Mouse (Mus musculus): ENCODE measurements around the gene Cdc27. TPM values are rescaled to one million over a fixed set of nuclear protein-coding genes. Genes with fewer than 3 reads are reported as not detected.

Gene Cdc27
- polyA plus RNA-seq, 1 experiment from 2014 or later, result 18.4 TPM

GRCm38 (mm10) chr11:104580606-104581005 lies 30.2 kb upstream of the Cdc27 start:
- ATAC-seq (no peak), DNase-seq (ENCODE audit: low spot score) (no peak)
- Histone ChIP-seq H3K36me3 (ENCODE audit: insufficient read depth, low read length) (no peaks in the 10 kb centered on the region), H3K4me3 (ENCODE audit: low read depth, low read length) (no peak overlapping the region), H3K27ac (ENCODE audit: low read length) (no peak overlapping the region), H3K4me1 (ENCODE audit: insufficient read depth, low read depth, low read length) (no peaks in the 10 kb centered on the region), H3K27me3 (replicated peaks; ENCODE audit: insufficient read depth, low read length) (no peaks in the 10 kb centered on the region), H3K9me3 (ENCODE audit: low read length) (no peaks in the 10 kb centered on the region), H3K4me2 (replicated peaks; ENCODE audit: low read depth, low read length) (no peak overlapping the region), H3K9ac (replicated peaks; ENCODE audit: low read depth) (no peak overlapping the region)
- TF ChIP-seq EP300 (IDR thresholded peaks at IDR 0.05) (no peak), CTCF (IDR thresholded peaks at IDR 0.05) (no peak)
- WGBS, result 74% methylated on average over 5 of the region's 5 CpGs

- H3K36me3 ChIP-seq (ENCODE audit: insufficient read depth, low read length), result no peaks in the 10 kb centered on the region
- H3K4me3 ChIP-seq (ENCODE audit: low read depth, low read length), result no peak overlapping the region
- H3K9me3 ChIP-seq (ENCODE audit: low read length), result no peaks in the 10 kb centered on the region
- H3K27me3 ChIP-seq (replicated peaks; ENCODE audit: insufficient read depth, low read length), result no peaks in the 10 kb centered on the region
- TF ChIP-seq CTCF (IDR thresholded peaks at IDR 0.05) (no peak), EP300 (IDR thresholded peaks at IDR 0.05) (no peak)
- H3K27ac ChIP-seq (ENCODE audit: low read length), result no peak overlapping the region
- ATAC-seq, result peak; percentile 61; the same call in 1 of the 2 replicates
- DNase-seq (ENCODE audit: low spot score), result peak; percentile 49
- no peak overlapping the region for H3K9ac ChIP-seq (replicated peaks; ENCODE audit: low read depth)
- WGBS, result 38% methylated on average over 6 of the region's 6 CpGs
- H3K4me1 ChIP-seq (ENCODE audit: insufficient read depth, low read depth, low read length), result no peaks in the 10 kb centered on the region
- H3K4me2 ChIP-seq (replicated peaks; ENCODE audit: low read depth, low read length), result no peak overlapping the region
Measured at GRCm38 (mm10) chr11:104580091-104580490, 29.7 kb upstream of the Cdc27 start.

GRCm38 (mm10) chr11:104579575-104579974 lies 29.2 kb upstream of the Cdc27 start:
- H3K4me1 ChIP-seq (ENCODE audit: insufficient read depth, low read depth, low read length), result no peaks in the 10 kb centered on the region
- no peak overlapping the region for H3K4me2 ChIP-seq (replicated peaks; ENCODE audit: low read depth, low read length)
- H3K9me3 ChIP-seq (ENCODE audit: low read length), result no peaks in the 10 kb centered on the region
- H3K4me3 ChIP-seq (ENCODE audit: low read depth, low read length), result no peak overlapping the region
- ATAC-seq, result no peak
- H3K27me3 ChIP-seq (replicated peaks; ENCODE audit: insufficient read depth, low read length), result no peaks in the 10 kb centered on the region
- H3K27ac ChIP-seq (ENCODE audit: low read length), result no peak overlapping the region
- no peaks in the 10 kb centered on the region for H3K36me3 ChIP-seq (ENCODE audit: insufficient read depth, low read length)
- DNase-seq (ENCODE audit: low spot score), result no peak
- 92% methylated on average over 8 of the region's 8 CpGs for WGBS
- H3K9ac ChIP-seq (replicated peaks; ENCODE audit: low read depth), result no peak overlapping the region
- TF ChIP-seq EP300 (IDR thresholded peaks at IDR 0.05) (no peak), CTCF (IDR thresholded peaks at IDR 0.05) (no peak)

- H3K9me3 ChIP-seq (ENCODE audit: low read length), result no peaks in the 10 kb centered on the region
- 74% methylated on average over 9 of the region's 9 CpGs for WGBS
- DNase-seq (ENCODE audit: low spot score) (no peak), ATAC-seq (no peak)
- no peak overlapping the region for H3K9ac ChIP-seq (replicated peaks; ENCODE audit: low read depth)
- H3K27me3 ChIP-seq (replicated peaks; ENCODE audit: insufficient read depth, low read length), result no peaks in the 10 kb centered on the region
- no peak overlapping the region for H3K27ac ChIP-seq (ENCODE audit: low read length)
- no peaks in the 10 kb centered on the region for H3K36me3 ChIP-seq (ENCODE audit: insufficient read depth, low read length)
- no peaks in the 10 kb centered on the region for H3K4me1 ChIP-seq (ENCODE audit: insufficient read depth, low read depth, low read length)
- no peak overlapping the region for H3K4me3 ChIP-seq (ENCODE audit: low read depth, low read length)
- TF ChIP-seq EP300 (IDR thresholded peaks at IDR 0.05) (no peak), CTCF (IDR thresholded peaks at IDR 0.05) (no peak)
- H3K4me2 ChIP-seq (replicated peaks; ENCODE audit: low read depth, low read length), result no peak overlapping the region
Measured at GRCm38 (mm10) chr11:104579084-104579483, 28.7 kb upstream of the Cdc27 start.

- no peak for TF ChIP-seq CTCF (IDR thresholded peaks at IDR 0.05)
- 11% methylated on average over 5 of the region's 5 CpGs for WGBS
- Histone ChIP-seq H3K27ac (ENCODE audit: low read length) (no peak overlapping the region), H3K27me3 (replicated peaks; ENCODE audit: insufficient read depth, low read length) (no peaks in the 10 kb centered on the region), H3K4me3 (ENCODE audit: low read depth, low read length) (no peak overlapping the region), H3K4me1 (ENCODE audit: insufficient read depth, low read depth, low read length) (no peaks in the 10 kb centered on the region), H3K9ac (replicated peaks; ENCODE audit: low read depth) (no peak overlapping the region), H3K36me3 (ENCODE audit: insufficient read depth, low read length) (no peaks in the 10 kb centered on the region), H3K9me3 (ENCODE audit: low read length) (no peaks in the 10 kb centered on the region), H3K4me2 (replicated peaks; ENCODE audit: low read depth, low read length) (no peak overlapping the region)
- peak; percentile 51; the same call in 1 of the 2 replicates for ATAC-seq
- no peak for DNase-seq (ENCODE audit: low spot score)
Measured at GRCm38 (mm10) chr11:104578074-104578473, 27.7 kb upstream of the Cdc27 start.

- WGBS, result 53% methylated on average over 10 of the region's 10 CpGs
- ATAC-seq (no peak), DNase-seq (ENCODE audit: low spot score) (no peak)
- Histone ChIP-seq H3K9me3 (ENCODE audit: low read length) (no peaks in the 10 kb centered on the region), H3K4me2 (replicated peaks; ENCODE audit: low read depth, low read length) (no peak overlapping the region), H3K4me3 (ENCODE audit: low read depth, low read length) (no peak overlapping the region), H3K27ac (ENCODE audit: low read length) (no peak overlapping the region), H3K4me1 (ENCODE audit: insufficient read depth, low read depth, low read length) (no peaks in the 10 kb centered on the region), H3K9ac (replicated peaks; ENCODE audit: low read depth) (no peak overlapping the region), H3K36me3 (ENCODE audit: insufficient read depth, low read length) (no peaks in the 10 kb centered on the region), H3K27me3 (replicated peaks; ENCODE audit: insufficient read depth, low read length) (no peaks in the 10 kb centered on the region)
- TF ChIP-seq CTCF (IDR thresholded peaks at IDR 0.05), result no peak
Measured at GRCm38 (mm10) chr11:104576772-104577612, 26.6 kb upstream of the Cdc27 start.

Data from lung, postnatal 0 days (tissue).